Mouse (Mus musculus): ENCODE data around the gene Rtp3. TPM values are rescaled to one million over a fixed set of nuclear protein-coding genes. Genes with fewer than 3 reads are reported as not detected.

The Rtp3 gene
- polyA plus RNA-seq, 1 experiment from 2014 or later = not detected

DNA sequence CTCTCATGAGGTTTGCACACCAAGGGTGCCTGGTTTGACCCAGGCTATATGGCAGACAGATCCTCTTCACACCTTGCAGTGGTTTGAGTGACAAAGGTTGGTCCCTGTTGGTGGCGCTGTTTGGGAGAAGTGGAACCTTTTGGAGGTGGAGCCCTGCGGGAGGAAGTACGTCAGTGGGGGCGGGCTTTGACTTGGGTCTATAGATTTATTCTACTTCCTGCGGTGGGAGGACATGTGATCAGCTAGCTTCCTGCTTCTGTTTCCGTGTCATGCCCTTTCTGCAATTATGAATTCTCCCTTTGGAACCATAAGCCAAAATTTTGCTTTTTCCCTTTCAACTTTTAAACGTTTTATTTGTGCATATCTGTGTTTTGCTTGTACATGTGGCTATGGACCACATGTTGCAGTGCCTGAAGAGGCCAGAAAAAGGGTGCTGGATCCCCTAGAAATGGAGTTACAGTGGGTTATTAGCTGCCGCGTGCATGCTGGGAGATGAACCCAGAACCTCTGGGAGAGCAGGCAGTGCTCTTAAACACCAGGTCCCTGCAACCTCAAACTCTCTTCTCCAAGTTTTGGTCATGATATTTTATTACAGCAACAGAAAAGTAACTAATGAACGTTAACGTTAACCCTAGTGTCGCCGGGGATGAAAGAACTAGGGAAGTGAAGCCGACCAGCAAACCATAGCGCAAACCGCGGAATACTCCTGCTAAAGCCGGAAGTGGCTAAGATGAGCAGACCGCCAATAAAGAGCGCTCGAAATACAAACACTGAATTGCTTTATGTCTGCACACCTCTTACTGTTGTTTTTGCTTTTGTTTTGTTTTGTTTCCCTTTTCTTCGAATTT lies 25.1 kb downstream of the Rtp3 start:
- Histone ChIP-seq H3K4me3 (ENCODE audit: low read depth, low read length) (no peak overlapping the region), H3K27ac (replicated peaks; ENCODE audit: low read depth, low read length) (no peak overlapping the region), H3K4me1 (ENCODE audit: control insufficient read depth, insufficient read depth, low read length) (no peaks in the 10 kb centered on the region), H3K27me3 (ENCODE audit: control insufficient read depth, insufficient read depth, low read length) (no peaks in the 10 kb centered on the region), H3K9me3 (ENCODE audit: control insufficient read depth, low read length) (no peaks in the 10 kb centered on the region), H3K4me2 (ENCODE audit: low read depth, severe bottlenecking) (no peak overlapping the region), H3K36me3 (ENCODE audit: control insufficient read depth, insufficient read depth, low read length) (no peaks in the 10 kb centered on the region), H3K9ac (ENCODE audit: low read length) (no peak overlapping the region)
- WGBS = 89% methylated on average over 22 of the region's 22 CpGs
- DNase-seq (ENCODE audit: low spot score) (no peak), ATAC-seq (ENCODE audit: insufficient number of reproducible peaks, low FRiP score, low TSS enrichment, low read depth) (no peak)

DNA sequence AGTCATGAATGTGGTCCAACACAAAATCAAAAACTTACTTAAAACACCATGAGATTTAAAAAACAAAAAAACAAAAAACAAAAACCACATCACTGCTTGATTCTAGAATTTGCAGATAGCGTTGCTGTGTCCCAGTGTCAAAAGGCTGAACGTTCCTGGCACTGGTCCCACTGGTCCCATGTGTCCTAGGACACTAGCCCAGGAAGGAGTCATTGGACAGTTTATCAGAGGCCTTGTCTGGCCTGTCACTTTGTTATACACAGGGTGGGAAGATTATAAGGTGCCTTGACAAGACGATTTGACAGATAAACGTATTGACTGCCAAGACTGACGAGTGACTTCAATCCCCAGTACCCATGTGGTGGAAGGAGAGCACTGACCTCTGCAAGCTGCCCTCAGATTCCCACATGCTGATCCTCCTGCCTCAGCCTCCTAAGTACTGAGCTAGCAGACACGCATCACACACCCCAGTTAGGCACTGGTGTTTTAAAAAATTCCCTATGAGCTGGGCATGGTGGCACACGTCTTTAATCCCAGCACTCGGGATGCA lies 26.7 kb downstream of the Rtp3 start:
- Histone ChIP-seq H3K27ac (replicated peaks; ENCODE audit: low read depth, low read length) (no peak overlapping the region), H3K36me3 (ENCODE audit: control insufficient read depth, insufficient read depth, low read length) (no peaks in the 10 kb centered on the region), H3K27me3 (ENCODE audit: control insufficient read depth, insufficient read depth, low read length) (no peaks in the 10 kb centered on the region), H3K9ac (ENCODE audit: low read length) (no peak overlapping the region), H3K4me3 (ENCODE audit: low read depth, low read length) (no peak overlapping the region), H3K4me2 (ENCODE audit: low read depth, severe bottlenecking) (no peak overlapping the region), H3K9me3 (ENCODE audit: control insufficient read depth, low read length) (no peaks in the 10 kb centered on the region), H3K4me1 (ENCODE audit: control insufficient read depth, insufficient read depth, low read length) (no peaks in the 10 kb centered on the region)
- ATAC-seq (ENCODE audit: insufficient number of reproducible peaks, low FRiP score, low TSS enrichment, low read depth) = no peak
- no peak for DNase-seq (ENCODE audit: low spot score)
- WGBS = 91% methylated on average over 8 of the region's 8 CpGs

DNA sequence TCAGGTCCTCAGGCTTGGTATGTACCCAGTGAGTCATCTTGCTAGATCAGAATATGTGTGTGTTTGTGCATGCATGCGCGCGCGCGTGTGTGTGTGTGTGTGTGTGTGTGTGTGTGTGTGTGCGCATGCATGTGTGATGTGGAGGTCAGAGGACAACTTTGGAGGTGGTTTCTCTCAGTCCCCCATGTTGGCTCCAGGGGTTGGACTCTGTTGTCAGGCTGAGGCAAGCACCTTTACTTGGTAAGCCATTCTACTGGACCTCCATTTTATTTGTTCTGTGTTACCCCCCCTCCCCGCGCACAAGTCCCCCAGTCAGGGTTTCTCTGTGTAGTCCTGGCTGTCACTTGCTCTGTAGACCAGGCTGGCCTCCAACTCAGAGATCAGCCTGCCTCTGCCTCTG lies 29.0 kb downstream of the Rtp3 start:
- no peaks in the 10 kb centered on the region for H3K27me3 ChIP-seq (ENCODE audit: control insufficient read depth, insufficient read depth, low read length)
- ATAC-seq (ENCODE audit: insufficient number of reproducible peaks, low FRiP score, low TSS enrichment, low read depth) (no peak), DNase-seq (ENCODE audit: low spot score) (no peak)
- H3K9ac ChIP-seq (ENCODE audit: low read length) = no peak overlapping the region
- no peaks in the 10 kb centered on the region for H3K36me3 ChIP-seq (ENCODE audit: control insufficient read depth, insufficient read depth, low read length)
- WGBS = over 99% methylated on average over 8 of the region's 8 CpGs
- H3K4me1 ChIP-seq (ENCODE audit: control insufficient read depth, insufficient read depth, low read length) = no peaks in the 10 kb centered on the region
- no peak overlapping the region for H3K27ac ChIP-seq (replicated peaks; ENCODE audit: low read depth, low read length)
- H3K4me2 ChIP-seq (ENCODE audit: low read depth, severe bottlenecking) = no peak overlapping the region
- no peak overlapping the region for H3K4me3 ChIP-seq (ENCODE audit: low read depth, low read length)
- H3K9me3 ChIP-seq (ENCODE audit: control insufficient read depth, low read length) = no peaks in the 10 kb centered on the region

DNA sequence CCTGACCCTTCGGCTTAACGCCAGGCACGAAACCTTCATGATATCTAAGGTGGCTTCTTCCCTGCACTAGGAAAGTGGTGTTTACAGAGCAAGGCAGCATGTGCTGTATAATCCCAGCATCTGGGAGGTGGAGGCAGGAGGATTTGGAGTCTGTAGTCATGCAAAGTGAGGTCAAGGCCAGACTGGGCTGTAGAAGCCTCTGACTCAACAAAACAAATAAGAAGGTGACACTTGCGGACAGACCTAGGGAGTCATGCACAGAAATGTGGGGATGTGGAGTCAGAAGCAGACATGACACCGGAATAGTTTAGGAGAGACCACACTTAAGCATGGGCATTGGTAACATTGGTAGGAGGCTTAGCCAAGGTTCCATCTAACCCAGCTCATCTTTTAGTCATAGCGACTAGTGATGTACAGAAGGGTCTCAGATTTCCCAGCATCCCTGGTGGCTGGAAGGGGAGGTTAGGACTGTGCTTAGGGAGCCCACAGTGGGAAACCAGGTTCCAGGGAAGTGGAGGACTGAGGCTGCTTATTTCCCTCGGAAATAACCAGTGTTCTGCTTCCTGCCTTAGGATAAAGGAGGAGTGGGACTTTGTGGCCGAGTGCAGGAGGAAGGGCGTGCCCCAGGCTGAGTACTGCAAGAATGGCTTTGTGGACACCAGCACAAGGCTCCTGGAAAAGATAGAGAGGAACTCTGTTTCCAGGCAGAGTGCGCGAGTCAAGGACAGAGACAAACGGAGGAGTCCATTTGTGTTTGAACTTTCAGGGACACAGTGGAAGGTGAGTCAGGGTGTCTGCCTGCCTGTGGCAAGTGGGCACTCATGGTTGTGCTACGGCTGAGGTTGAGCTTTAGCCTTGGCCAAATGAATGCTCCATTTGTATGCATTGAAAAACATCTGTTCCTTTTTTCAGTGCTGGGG lies 29.9 kb downstream of the Rtp3 start:
- 89% methylated on average over 13 of the region's 13 CpGs for WGBS
- H3K4me2 ChIP-seq (ENCODE audit: low read depth, severe bottlenecking) = no peak overlapping the region
- no peaks in the 10 kb centered on the region for H3K36me3 ChIP-seq (ENCODE audit: control insufficient read depth, insufficient read depth, low read length)
- no peak for ATAC-seq (ENCODE audit: insufficient number of reproducible peaks, low FRiP score, low TSS enrichment, low read depth)
- no peak overlapping the region for H3K9ac ChIP-seq (ENCODE audit: low read length)
- H3K9me3 ChIP-seq (ENCODE audit: control insufficient read depth, low read length) = no peaks in the 10 kb centered on the region
- no peak overlapping the region for H3K4me3 ChIP-seq (ENCODE audit: low read depth, low read length)
- DNase-seq (ENCODE audit: low spot score) = no peak
- H3K4me1 ChIP-seq (ENCODE audit: control insufficient read depth, insufficient read depth, low read length) = no peaks in the 10 kb centered on the region
- no peak overlapping the region for H3K27ac ChIP-seq (replicated peaks; ENCODE audit: low read depth, low read length)
- no peaks in the 10 kb centered on the region for H3K27me3 ChIP-seq (ENCODE audit: control insufficient read depth, insufficient read depth, low read length)

DNA sequence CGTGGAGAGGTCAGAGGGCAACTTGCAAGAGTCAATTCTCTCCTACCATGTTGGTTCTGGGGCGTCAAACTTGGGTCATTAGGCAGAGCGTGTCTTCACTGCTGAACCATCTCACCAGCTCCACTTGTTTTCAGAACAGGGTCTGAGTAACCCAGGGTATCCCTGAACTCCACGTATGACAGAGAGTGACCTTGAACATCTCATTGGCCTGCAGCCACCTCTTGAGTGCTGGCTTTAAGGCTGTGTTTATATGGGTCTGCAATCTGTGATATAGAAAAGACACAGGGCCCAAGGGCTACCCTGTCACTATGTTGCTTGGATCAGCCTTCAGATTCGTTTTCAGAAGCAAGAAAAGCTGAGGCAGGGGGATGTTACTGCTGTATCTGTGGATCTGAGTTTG lies 30.7 kb downstream of the Rtp3 start:
- Histone ChIP-seq H3K4me2 (ENCODE audit: low read depth, severe bottlenecking) (no peak overlapping the region; the same call in 1 of the 2 replicates), H3K9ac (ENCODE audit: low read length) (no peak overlapping the region), H3K27me3 (ENCODE audit: control insufficient read depth, insufficient read depth, low read length) (0 out of 2 replicates have a peak, but pooled peaks cover 6% of the 10 kb centered on the region), H3K4me3 (ENCODE audit: low read depth, low read length) (no peak overlapping the region), H3K36me3 (ENCODE audit: control insufficient read depth, insufficient read depth, low read length) (no peaks in the 10 kb centered on the region), H3K9me3 (ENCODE audit: control insufficient read depth, low read length) (no peaks in the 10 kb centered on the region), H3K27ac (replicated peaks; ENCODE audit: low read depth, low read length) (no peak overlapping the region), H3K4me1 (ENCODE audit: control insufficient read depth, insufficient read depth, low read length) (no peaks in the 10 kb centered on the region)
- no peak for DNase-seq (ENCODE audit: low spot score)
- 85% methylated on average over 5 of the region's 5 CpGs for WGBS
- no peak for ATAC-seq (ENCODE audit: insufficient number of reproducible peaks, low FRiP score, low TSS enrichment, low read depth)

DNA sequence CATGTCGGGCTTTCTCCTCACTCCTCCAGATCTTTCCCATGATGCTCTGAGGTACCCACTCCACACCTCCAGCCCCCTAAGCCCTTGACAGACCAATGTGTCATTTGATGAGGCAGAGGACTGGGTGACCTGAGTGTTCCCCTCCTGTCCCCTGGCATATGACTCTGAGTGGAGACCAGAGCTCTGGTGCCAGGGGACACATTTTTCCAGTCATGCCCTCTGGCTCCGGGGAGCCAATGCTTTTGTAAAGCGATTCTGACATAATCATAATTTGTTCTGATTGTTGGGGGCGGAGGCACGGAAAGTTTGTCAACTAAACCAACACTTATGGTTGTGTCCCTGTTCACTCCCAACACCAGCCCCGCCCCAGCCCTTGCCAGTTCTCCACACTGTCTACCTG lies 34.4 kb downstream of the Rtp3 start:
- Histone ChIP-seq H3K9ac (ENCODE audit: low read length) (no peak overlapping the region), H3K4me1 (ENCODE audit: control insufficient read depth, insufficient read depth, low read length) (no peaks in the 10 kb centered on the region), H3K27ac (replicated peaks; ENCODE audit: low read depth, low read length) (no peak overlapping the region), H3K4me2 (ENCODE audit: low read depth, severe bottlenecking) (no peak overlapping the region), H3K36me3 (ENCODE audit: control insufficient read depth, insufficient read depth, low read length) (no peaks in the 10 kb centered on the region), H3K27me3 (ENCODE audit: control insufficient read depth, insufficient read depth, low read length) (peaks cover 16% of the 10 kb centered on the region), H3K4me3 (ENCODE audit: low read depth, low read length) (no peak overlapping the region), H3K9me3 (ENCODE audit: control insufficient read depth, low read length) (no peaks in the 10 kb centered on the region)
- no peak for DNase-seq (ENCODE audit: low spot score)
- ATAC-seq (ENCODE audit: insufficient number of reproducible peaks, low FRiP score, low TSS enrichment, low read depth) = no peak
- WGBS = 85% methylated on average over 6 of the region's 6 CpGs

GRCm38 (mm10) chr9:110954681-110955445 lies 35.5 kb downstream of the Rtp3 start:
- H3K4me1 ChIP-seq (ENCODE audit: control insufficient read depth, insufficient read depth, low read length) = no peaks in the 10 kb centered on the region
- H3K27ac ChIP-seq (replicated peaks; ENCODE audit: low read depth, low read length) = no peak overlapping the region
- no peak for ATAC-seq (ENCODE audit: insufficient number of reproducible peaks, low FRiP score, low TSS enrichment, low read depth)
- no peak for DNase-seq (ENCODE audit: low spot score)
- H3K27me3 ChIP-seq (ENCODE audit: control insufficient read depth, insufficient read depth, low read length) = peaks cover 16% of the 10 kb centered on the region
- no peak overlapping the region for H3K4me2 ChIP-seq (ENCODE audit: low read depth, severe bottlenecking)
- no peaks in the 10 kb centered on the region for H3K36me3 ChIP-seq (ENCODE audit: control insufficient read depth, insufficient read depth, low read length)
- H3K9me3 ChIP-seq (ENCODE audit: control insufficient read depth, low read length) = no peaks in the 10 kb centered on the region
- no peak overlapping the region for H3K9ac ChIP-seq (ENCODE audit: low read length)
- WGBS = 57% methylated on average over 2 of the region's 2 CpGs
- no peak overlapping the region for H3K4me3 ChIP-seq (ENCODE audit: low read depth, low read length)

All from limb, embryonic 11.5 days (tissue).